Mouse (Mus musculus): Measurements from ENCODE around the gene Tekt2.

Gene Tekt2

GRCm38 (mm10) chr4:126275081-126275480 is 50.4 kb downstream of the Tekt2 start:
- CTCF ChIA-PET: no interaction called here

- CTCF ChIA-PET: no interaction called here
Observed at GRCm38 (mm10) chr4:126273753-126274152, 51.7 kb downstream of the Tekt2 start.
